Mouse (Mus musculus) B cell, adult (primary cell): Measurements from ENCODE around the gene Fkbp1a. TPM values are rescaled to one million over a fixed set of nuclear protein-coding genes. Genes with fewer than 3 reads are reported as not detected.

Source experiments
- total RNA-seq: library from RNA; stranded (reverse); gene quantifications from 4 replicates; pipeline ENCODE4 v1.2.4, GENCODE M21; 2023; ENCODE audit not compliant: inconsistent age

Gene Fkbp1a
- 56.4 to 83.9 TPM (median 66.9 TPM) in 4 replicates for total RNA-seq

DNA sequence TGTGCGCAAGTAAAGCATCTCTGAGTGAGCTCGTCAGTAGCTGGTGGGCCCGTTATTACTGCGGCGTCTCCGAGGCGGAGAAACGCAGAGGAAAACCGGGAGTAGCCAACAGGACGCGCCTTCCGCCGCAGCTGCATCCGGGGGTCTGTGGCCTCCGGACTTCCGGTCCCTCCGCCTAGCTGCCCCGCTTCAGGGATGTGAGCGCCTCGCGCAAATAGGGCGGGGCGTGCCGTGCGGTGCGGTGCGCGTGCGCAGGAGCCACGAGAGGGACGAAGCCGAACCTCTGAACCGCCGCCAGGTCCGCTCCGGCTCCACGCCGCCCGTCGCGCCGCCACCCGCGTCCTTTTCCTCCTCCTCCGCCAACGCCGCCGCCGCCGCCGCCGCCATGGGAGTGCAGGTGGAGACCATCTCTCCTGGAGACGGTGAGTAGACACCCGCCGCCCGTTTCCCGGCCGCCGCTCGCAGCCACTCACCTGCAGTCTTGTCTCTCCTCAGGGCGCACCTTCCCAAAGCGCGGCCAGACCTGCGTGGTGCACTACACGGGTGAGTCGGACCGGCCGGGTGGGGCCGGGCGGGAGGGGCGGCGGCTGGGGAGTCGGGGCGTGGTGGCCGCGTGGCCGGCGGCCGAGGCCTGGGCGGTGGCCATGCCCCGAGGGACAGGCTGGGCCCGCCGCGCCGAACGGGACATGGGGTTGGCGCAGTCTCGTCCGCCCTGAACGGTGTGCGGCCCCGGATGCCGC, at the start of gene Fkbp1a:
Fkbp1a (plus strand) TSS at position 161 of the 740 bp plus-strand sequence.

DNA sequence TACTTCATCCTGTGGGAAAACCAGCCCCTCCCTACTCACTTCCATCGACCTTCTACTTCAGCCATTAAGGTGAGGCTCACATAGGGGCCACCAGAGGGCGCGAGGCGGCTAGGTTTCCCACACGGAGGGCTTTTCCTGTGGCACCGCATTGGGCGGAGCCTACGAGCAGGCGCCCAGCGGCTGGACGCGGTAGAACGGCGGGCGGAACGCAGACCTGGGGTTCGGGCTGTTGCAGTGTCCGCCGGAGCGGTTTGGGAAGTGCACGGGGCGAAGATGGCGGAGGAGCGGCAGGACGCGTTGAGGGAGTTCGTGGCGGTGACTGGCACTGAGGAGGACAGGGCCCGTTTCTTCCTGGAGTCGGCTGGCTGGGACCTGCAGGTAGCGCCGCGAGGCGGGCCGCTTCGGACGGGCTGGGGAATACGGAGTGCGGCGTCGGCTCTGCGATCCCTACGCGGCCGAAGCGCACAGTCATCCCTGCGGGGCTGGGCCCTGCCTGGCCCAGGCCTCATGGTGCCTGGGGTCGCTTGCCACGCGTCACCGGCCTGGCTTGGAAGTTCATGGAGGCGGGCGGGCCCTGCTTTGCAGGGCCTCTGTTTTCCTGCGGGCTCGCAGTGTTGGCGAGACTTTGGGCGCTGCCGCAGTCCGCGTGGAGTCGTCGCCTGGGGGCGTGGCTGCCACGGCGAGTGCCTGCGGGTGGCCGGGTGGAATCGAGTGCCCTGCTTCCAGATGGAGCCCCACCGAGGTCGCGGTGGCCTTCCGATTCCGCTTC, 48.1 kb upstream of the Fkbp1a start, which contains the start of gene Nsfl1c:
Nsfl1c (plus strand) TSS at position 148 of the 769 bp plus-strand sequence.

DNA sequence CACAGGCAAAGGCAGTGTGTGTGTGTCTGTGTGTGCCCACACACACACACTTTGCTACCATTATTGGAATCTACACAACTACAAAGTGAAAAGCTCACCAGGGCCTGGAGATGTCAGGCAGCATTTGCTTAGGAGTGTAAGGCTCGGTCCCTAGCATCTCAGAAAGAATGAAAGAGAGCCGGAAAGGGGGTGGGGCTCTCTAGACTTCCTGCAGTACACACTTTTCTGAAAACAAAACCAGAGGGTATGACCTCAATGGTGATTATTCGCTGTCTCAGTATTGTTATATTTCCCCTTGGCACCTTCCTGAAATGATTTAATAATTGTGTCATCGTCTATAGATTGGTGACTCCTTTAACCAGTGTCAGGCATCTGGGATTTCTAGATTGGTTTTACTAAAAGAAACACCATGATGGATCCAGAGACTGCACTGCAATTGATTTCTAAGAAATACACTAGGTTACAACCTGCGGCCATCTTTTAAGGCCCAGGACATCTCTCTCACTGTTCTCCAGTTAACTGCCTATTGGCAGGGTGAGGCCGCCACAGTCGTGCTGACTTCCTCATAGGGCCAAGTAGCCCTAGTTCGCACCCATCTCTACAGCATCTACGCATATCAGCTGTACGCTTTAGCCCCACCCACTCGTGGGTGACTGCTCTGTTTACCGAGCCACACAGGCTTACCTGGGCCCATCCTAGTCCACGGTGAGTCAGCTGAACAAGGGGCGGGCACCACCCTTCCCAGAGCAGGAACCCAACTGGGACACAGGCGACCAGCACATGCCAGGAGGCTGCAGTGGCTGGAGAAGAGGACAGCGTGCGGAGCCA, 29.8 kb downstream of the Fkbp1a start, which contains the start of gene Sdcbp2:
Sdcbp2 (plus strand) TSS at position 750 of the 828 bp plus-strand sequence.

Other genes starting within 250 kb of the Fkbp1a start
- not detected in 4 replicates for gene 4921509C19Rik, start 66.3 kb upstream of the Fkbp1a start, total RNA-seq
- gene Nsfl1c, start 48.3 kb upstream of the Fkbp1a start, total RNA-seq, result 103 to 112 TPM (median 107 TPM) in 4 replicates
- gene Sdcbp2, start 30.1 kb downstream of the Fkbp1a start, total RNA-seq, result 1.4 to 2.3 TPM (median 1.6 TPM) in 4 replicates
- gene Snph, start 90.1 kb downstream of the Fkbp1a start, total RNA-seq, result 0.90 to 1.9 TPM (median 1.4 TPM) in 4 replicates
- not detected in 4 replicates for gene Rad21l, start 126.0 kb downstream of the Fkbp1a start, total RNA-seq
- gene Tmem74b, start 159.5 kb downstream of the Fkbp1a start, total RNA-seq, result not detected in 4 replicates
- 39.3 to 41.9 TPM (median 40.4 TPM) in 4 replicates for gene Psmf1, start 201.7 kb downstream of the Fkbp1a start, total RNA-seq